Mouse (Mus musculus) c-Kit-positive CD71-negative TER-119-negative erythroid progenitor cells, embryonic 14.5 days (primary cell): ENCODE data around the gene Pou1f1.

Experiments used
- DNase-seq: peaks from one replicate; pipeline ENCODE4 v3.0.0-alpha.2; 2013; ENCODE audit warnings: low read depth

Pou1f1 gene

DNA sequence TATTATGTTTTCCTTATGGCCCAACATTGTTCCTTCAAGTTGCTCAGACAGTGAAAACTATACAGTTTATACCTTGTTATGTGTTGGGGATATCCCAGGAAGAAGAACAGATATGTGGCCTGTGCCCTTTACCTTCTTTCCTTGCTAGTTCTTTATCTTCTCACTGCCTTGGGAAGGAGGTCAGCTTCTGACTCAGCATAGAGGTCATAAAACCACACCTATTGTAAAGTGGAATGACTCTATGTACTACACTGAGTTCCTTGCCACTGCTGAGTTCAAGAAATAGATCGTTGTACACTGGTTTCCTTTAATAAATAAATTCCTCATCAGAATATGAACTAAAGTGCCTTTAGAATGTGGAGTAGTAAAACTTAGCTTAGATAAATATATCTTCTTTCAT is 44.6 kb downstream of the Pou1f1 start:
- no peak for DNase-seq

- no peak for DNase-seq
Observed at GRCm38 (mm10) chr16:65568853-65569252, 48.5 kb downstream of the Pou1f1 start.

GRCm38 (mm10) chr16:65577298-65578029 is 57.2 kb downstream of the Pou1f1 start:
- no peak for DNase-seq
